Mouse (Mus musculus) erythroblast, embryonic 14.5 days (primary cell): ENCODE data around the gene Ubash3b. TPM values are rescaled to one million over a fixed set of nuclear protein-coding genes. Genes with fewer than 3 reads are reported as not detected.

Experiments used
- H3K27me3 ChIP-seq: 2 replicates; pipeline ENCODE4 v1.6.1; 2012; ENCODE audit warnings: inconsistent platforms; ENCODE audit not compliant: control insufficient read depth
- H3K36me3 ChIP-seq: 2 replicates; pipeline ENCODE4 v1.6.1; 2012; ENCODE audit warnings: mild to moderate bottlenecking, inconsistent platforms; ENCODE audit not compliant: control insufficient read depth
- H3K4me1 ChIP-seq: 2 replicates; pipeline ENCODE4 v1.6.1; 2012; ENCODE audit warnings: inconsistent platforms; ENCODE audit not compliant: control insufficient read depth
- H3K4me3 ChIP-seq: replicated peaks from 2 replicates; pipeline ENCODE3; 2012; ENCODE audit warnings: moderate library complexity, mild to moderate bottlenecking, inconsistent platforms
- H3K9me3 ChIP-seq: 2 replicates; pipeline ENCODE4 v1.6.1; 2012; ENCODE audit warnings: low read length, inconsistent platforms, mixed read lengths; ENCODE audit not compliant: control insufficient read depth
- GATA1 ChIP-seq: IDR thresholded peaks from 2 replicates; pipeline ENCODE4 v1.6.1; 2012; ENCODE audit warnings: low read length, inconsistent platforms, mixed read lengths
- TAL1 ChIP-seq: IDR thresholded peaks from 3 replicates; pipeline ENCODE4 v1.6.1; 2012; ENCODE audit warnings: low read length, inconsistent platforms, mixed read lengths
- polyA plus RNA-seq: library from polyadenylated mRNA; stranded (reverse); fragments of >175 nt; gene quantifications from 2 replicates; pipeline ENCODE4 v1.2.3, GENCODE M21; 2012

Ubash3b gene
- polyA plus RNA-seq, 1 experiment, result 0.07 TPM

- no peaks in the 10 kb centered on the region for H3K9me3 ChIP-seq
- TF ChIP-seq GATA1 (no peak), TAL1 (no peak)
- H3K4me1 ChIP-seq, result peaks cover 89% of the 10 kb centered on the region
- H3K4me3 ChIP-seq, result no peak overlapping the region
- no peaks in the 10 kb centered on the region for H3K36me3 ChIP-seq
- no peaks in the 10 kb centered on the region for H3K27me3 ChIP-seq
Measured at GRCm38 (mm10) chr9:41078198-41078597, 83.3 kb downstream of the Ubash3b start.

DNA sequence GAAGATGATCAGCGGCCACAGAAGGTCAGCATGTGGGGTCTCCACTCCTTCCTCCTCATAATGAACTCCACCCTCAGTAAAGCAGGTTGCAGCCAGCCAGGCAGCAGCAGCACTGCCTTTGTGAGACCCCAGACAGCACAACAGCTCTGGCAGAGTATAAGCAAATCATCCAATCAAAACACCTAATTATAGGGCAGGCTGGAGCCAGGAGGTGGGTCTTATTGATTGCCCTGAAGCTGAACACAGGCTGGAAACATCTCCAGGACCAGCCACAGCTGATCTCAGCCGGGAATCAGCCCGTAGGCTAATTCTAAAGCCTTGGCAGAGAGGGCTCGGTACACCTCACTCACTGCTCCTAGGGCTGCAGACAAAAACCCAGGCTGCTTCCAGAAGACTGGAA lies 85.3 kb downstream of the Ubash3b start:
- H3K4me3 ChIP-seq, result no peak overlapping the region
- TF ChIP-seq TAL1 (no peak), GATA1 (no peak)
- H3K36me3 ChIP-seq, result no peaks in the 10 kb centered on the region
- H3K4me1 ChIP-seq, result peaks cover 93% of the 10 kb centered on the region
- no peaks in the 10 kb centered on the region for H3K27me3 ChIP-seq
- no peaks in the 10 kb centered on the region for H3K9me3 ChIP-seq

DNA sequence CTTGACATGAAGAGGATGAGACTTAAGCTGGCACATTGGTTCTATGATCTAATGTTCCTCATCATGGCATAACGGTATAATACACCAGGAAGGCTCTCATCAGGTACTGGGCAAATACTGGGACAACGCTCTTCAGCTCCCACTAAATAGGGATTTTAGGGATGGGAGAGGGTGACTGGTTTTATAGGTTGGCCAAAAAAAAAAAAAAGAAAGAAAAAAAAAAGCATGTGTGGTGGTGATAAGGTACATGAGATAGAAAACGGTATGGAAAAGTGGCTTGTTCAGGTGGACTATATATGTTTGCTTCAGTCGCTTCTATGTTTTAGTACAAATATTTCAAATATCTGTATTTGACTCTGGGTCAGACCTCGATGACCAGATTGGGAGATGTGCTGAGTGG lies 86.0 kb downstream of the Ubash3b start:
- no peak for TF ChIP-seq TAL1
- TF ChIP-seq GATA1, result no peak
- Histone ChIP-seq H3K9me3 (no peaks in the 10 kb centered on the region), H3K4me3 (no peak overlapping the region), H3K27me3 (no peaks in the 10 kb centered on the region), H3K36me3 (no peaks in the 10 kb centered on the region), H3K4me1 (peaks cover 93% of the 10 kb centered on the region)

- Histone ChIP-seq H3K36me3 (no peaks in the 10 kb centered on the region), H3K4me1 (peaks cover 93% of the 10 kb centered on the region), H3K4me3 (peak overlapping the region; percentile 64), H3K27me3 (no peaks in the 10 kb centered on the region), H3K9me3 (no peaks in the 10 kb centered on the region)
- TF ChIP-seq TAL1 (peak; percentile 22; the same call in 1 of the 3 replicates), GATA1 (peak; percentile 20; the same call in 1 of the 2 replicates)
Measured at GRCm38 (mm10) chr9:41073196-41074009, 88.1 kb downstream of the Ubash3b start.

- Histone ChIP-seq H3K36me3 (no peaks in the 10 kb centered on the region), H3K4me1 (peaks cover 93% of the 10 kb centered on the region), H3K27me3 (no peaks in the 10 kb centered on the region), H3K4me3 (peak overlapping the region; percentile 64), H3K9me3 (no peaks in the 10 kb centered on the region)
- TF ChIP-seq GATA1 (no peak), TAL1 (0 out of 3 replicates have a peak, but pooled peaks have one; percentile 16)
Measured at GRCm38 (mm10) chr9:41072786-41073185, 88.7 kb downstream of the Ubash3b start.

- TF ChIP-seq TAL1 (no peak), GATA1 (no peak)
- Histone ChIP-seq H3K4me1 (peaks cover 90% of the 10 kb centered on the region), H3K4me3 (peak overlapping the region; percentile 39), H3K36me3 (no peaks in the 10 kb centered on the region), H3K9me3 (no peaks in the 10 kb centered on the region), H3K27me3 (no peaks in the 10 kb centered on the region)
Measured at GRCm38 (mm10) chr9:41071906-41072511, 89.5 kb downstream of the Ubash3b start.

GRCm38 (mm10) chr9:41070761-41071181 lies 90.7 kb downstream of the Ubash3b start:
- TF ChIP-seq TAL1 (no peak), GATA1 (no peak)
- Histone ChIP-seq H3K9me3 (no peaks in the 10 kb centered on the region), H3K4me3 (no peak overlapping the region), H3K36me3 (no peaks in the 10 kb centered on the region), H3K4me1 (peaks cover 78% of the 10 kb centered on the region), H3K27me3 (no peaks in the 10 kb centered on the region)

DNA sequence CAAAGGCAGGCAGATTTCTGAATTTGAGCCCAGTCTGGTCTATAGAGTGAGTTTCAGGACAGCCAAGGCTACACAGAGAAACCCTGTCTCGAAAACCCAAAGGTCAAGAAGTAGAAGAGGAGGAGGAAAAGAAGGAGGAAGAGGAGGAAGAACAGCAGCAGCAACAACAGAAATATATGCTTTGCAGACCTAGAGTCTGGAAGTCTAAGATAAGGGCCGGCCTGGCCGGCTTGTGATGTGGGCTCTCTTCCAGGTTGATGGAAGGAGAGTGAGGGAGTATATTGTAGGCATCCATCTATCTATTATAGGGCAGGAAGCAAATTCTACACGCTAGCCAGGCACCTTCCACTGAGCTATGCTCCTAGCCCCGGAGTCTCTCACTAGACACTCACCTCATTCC lies 92.0 kb downstream of the Ubash3b start:
- H3K4me1 ChIP-seq, result peaks cover 65% of the 10 kb centered on the region
- TF ChIP-seq GATA1, result no peak
- TF ChIP-seq TAL1, result peak; percentile 52; the same call in 2 of the 3 replicates
- H3K4me3 ChIP-seq, result peak overlapping the region; percentile 7
- no peaks in the 10 kb centered on the region for H3K36me3 ChIP-seq
- H3K27me3 ChIP-seq, result no peaks in the 10 kb centered on the region
- no peaks in the 10 kb centered on the region for H3K9me3 ChIP-seq

DNA sequence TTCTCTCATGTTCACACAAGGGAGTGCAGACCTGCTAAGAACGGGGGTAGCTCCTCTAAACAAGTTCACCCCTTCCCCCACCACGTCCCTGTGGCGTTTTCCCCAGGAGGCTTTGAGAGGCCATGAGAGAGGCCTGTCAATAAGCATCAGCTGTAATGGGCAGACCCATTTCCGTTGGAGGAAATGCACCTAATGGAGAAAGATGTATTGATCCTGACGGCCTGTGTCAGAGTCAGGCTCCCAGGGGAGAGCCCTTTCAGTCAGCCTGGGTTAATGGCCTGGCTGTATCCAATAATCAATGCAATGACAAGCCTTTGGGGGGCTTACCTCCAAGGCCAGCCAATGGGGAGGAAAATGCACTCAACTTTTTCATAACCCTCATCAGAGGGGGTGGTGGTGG lies 100.1 kb downstream of the Ubash3b start:
- Histone ChIP-seq H3K4me3 (no peak overlapping the region), H3K36me3 (no peaks in the 10 kb centered on the region), H3K4me1 (peaks cover 7% of the 10 kb centered on the region), H3K27me3 (peaks cover 2% of the 10 kb centered on the region; the same call in 1 of the 2 replicates), H3K9me3 (no peaks in the 10 kb centered on the region)
- TF ChIP-seq GATA1 (no peak), TAL1 (no peak)
